Mouse (Mus musculus): Measurements from ENCODE around the gene Itpr3.

Gene Itpr3

DNA sequence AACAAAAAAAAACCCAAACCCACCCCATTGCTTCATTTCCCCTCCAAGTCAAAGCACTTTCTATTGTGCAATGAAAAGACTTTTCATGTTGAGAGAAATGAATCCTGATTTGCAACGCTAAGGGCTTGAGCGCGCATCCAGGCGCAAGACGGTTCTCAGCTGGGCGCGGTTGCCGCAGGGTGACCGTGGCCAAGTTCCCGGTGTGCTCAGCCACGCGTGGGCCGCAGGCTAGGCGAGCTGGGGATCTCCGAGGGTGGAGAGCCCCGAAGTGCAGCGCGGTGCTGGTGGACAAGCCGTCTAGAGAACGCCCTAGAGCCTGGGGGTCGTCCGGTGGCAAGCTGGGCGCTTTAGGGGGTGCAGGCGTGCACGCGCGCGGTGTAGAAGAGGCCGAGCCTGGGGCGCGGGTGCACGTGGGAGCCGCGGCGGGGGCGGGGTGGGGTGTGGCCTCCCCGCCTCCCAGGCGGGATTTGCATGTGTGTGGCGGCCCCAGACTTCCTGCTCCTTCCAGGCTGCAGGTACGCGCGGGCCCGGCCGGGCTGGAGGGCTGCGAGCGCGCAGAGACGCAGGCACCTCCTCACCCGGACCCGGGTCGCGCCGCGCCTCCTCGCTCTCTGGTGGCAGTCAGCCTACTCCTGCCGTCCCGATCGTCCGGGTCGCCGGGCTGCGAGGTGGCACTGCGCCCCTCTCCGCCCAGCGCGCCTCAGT lies at the start of gene Itpr3:
Gene Itpr3, plus strand, starts transcription at position 493 of the 705 bp plus-strand sequence.
- no peak for DNase-seq (ENCODE audit: low spot score)

DNA sequence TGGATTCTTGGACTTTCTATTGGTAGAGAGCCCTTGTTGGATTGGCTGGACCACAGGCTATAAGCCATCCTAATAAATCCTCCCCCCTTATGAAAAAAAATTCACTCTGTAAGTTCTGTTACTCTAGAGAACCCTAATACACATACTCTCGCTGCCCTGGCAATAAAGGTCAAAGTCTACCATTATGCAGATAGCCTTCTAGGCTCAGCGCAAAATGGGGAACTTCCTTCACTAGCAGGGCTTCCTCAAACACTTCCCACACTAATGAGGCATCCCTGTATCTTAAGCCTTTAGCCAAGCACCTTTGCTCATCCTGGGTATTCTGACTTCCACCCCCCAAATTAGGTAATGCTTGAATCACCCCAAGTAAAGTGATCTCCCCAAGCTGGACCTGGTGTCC lies 48.8 kb upstream of the Itpr3 start:
- DNase-seq (ENCODE audit: low spot score): no peak

DNA sequence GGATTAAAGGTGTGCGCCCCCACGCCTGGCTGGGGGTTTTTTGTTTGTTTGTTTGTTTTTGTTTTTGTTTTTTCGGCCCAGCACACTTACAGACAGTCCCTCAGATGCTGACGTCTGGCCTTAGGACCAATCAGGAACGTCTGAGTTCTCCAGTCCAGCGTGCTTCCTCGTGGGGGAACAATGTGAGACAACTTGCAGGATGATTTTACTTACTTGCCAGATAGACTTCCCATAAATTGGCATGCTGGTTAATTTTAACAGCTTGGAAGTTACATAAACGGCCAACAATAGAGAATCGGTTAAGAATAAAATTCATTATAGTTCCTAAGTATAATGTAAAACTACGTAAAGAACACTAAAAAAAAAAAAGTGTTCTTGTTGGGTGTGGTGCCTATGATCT lies 45.9 kb upstream of the Itpr3 start:
- DNase-seq (ENCODE audit: low spot score): no peak

DNA sequence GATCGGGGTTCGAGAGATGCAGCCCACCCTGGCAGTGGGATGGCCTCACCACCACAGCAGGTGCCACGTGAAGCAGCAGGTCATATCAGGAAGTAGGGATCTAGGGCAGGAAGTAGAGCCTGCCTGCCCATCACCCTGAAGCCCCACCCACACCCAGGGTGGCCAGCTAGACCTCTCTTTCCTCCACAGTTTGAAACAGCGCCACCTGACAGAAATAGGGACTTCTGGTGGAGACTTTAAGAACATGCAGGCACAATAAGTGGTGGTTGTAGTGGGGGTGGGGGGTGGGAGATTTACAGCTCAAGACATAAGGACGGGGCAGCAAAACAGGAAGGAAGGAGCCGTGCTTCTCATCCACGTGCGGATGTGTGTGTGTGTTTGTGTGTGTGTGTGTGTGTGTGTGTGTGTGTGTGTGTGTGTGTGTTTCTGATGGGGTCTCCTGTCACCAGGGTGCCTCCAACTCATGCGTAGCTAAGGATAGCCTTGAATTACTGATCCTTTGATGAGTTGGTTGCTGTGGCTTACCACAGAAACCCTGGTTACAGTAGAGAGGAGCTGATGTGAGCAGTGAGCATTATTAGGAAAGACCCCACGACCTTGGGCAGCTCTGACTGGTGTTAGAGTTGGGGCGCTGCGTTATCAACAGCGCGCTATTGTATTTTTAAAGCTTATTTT lies 45.0 kb upstream of the Itpr3 start:
- DNase-seq (ENCODE audit: low spot score): peak; percentile 48

DNA sequence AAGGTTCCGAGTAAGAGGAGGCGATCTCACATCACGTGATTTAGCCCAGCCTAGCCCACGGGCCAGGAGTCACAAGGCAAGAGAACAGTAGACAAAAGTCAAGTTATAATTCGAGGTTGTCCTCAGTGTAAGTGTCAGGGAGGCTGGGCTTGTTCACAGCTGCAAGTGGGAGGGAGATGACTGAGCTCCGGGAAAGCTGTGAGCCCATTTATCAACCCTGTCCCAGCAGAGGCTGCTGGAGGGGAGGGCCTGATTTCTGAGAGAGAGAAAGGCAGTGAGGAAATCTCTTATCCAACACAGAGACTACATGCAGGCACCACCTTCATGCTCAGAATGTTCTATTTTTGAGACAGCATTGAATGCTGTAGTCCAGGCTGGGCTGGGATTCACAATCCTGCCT lies 44.2 kb upstream of the Itpr3 start:
- DNase-seq (ENCODE audit: low spot score): peak; percentile 47

DNA sequence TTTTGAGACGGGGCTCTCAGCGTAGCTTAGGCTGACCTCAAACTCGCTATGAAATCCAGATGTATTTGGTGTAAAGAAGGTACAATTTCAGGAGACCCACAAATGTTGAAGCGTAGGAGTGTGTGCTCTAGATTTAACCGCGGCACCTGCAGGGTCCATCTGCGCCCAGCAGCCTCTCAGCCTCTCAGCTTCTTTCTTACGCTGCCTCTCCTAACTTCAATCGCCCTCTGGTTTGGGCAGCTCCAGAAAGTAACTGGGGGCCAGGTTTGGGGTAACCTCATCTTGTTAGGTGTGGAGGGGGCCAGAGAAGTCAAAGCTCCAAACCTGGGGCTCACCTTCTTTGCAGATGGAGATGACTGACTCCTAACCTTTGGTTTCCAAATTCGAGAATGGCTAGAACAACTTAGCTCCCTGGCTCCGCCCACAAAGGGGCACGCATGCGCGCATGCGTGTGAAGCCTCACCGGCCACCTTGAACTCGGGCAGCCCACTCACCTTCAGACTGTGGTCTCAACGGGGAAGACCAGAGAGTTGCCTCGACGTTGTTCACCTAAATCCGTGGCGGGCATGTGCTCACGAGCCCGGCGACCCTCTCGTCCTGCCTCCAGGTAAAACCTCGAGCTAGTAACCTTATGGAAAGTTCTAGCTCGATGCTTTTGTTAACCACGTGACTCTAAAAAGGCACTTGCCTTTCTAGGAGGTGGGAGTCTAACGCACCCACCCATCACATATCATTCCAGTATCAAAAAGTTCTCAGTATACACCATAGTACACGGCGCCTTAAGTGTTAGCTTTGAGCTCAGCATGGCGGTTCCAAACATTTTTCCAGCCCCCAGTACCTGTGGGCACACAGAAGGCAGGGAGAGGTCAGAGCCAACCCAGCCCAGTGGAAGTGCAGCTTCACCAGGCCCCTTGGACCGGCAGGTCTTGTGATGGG lies 39.3 kb upstream of the Itpr3 start:
- peak; percentile 92 for DNase-seq (ENCODE audit: low spot score)

DNA sequence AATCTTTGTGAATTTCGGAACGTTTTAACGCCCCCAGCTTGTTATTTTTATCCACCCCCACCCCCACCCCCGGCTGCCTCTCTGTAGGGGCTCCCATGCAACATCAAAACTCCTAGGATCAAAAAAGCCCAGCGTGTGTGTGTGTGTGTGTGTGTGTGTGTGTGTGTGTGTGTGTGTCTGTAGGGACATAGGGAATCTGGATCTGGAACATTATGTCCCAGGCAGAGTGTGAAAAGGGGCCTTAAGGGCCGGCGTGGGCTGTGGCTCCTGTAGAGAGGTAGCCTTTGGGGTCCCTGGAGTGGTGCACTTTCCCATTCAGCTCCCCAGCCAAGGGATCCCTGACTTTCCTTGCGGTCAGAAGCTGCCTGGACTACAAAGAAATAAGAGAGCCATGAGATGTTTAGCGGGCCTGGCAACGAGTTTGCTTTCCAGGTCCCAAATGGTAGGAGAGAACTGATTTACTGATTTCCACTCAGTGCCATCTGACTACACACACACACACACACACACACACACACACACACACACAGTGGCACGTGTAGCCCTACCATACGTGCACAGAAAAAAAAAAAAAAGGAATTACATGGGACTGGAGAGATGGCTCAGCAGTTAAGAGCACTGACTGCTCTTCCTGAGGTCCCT lies 38.4 kb upstream of the Itpr3 start:
- no peak for DNase-seq (ENCODE audit: low spot score)

DNA sequence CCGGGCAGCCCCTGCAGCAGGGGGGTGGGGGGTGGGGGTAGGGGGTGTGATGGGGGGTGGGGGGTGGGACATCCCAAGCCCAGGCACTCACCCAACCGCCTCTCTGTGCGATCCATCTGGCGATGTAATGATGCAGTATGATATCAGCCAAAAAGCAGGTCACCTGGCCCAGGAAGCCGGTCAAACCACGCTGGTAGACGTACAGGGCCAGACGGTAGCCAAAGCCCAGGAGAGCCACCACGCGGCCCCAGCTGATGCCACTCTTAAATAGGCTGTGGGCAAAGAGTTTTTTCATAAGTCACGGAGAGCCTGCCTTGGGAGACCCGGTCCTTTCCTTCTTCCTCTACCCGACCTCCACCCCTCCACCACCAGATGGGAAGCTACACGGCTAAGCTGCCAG lies 36.0 kb upstream of the Itpr3 start:
- no peak for DNase-seq (ENCODE audit: low spot score)

DNA sequence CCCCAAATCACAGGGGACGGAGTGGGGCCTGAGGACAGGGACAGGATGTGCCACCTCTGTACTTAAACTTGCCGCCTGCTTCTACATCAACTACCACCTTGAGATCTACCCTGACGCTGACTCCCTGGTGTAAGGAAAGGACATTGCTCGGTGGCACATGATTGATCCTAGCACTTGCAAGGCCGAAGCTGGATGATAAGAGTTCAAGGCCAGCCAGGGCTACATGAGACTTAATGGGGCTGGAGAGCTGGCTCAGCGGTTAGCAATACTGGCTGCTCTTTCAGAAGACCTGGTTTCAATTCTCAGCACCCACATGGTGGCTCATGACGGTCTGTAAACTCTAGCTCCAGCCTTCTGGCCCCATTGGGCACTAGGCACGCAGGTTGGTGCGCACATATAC lies 35.4 kb upstream of the Itpr3 start:
- DNase-seq (ENCODE audit: low spot score): no peak

DNA sequence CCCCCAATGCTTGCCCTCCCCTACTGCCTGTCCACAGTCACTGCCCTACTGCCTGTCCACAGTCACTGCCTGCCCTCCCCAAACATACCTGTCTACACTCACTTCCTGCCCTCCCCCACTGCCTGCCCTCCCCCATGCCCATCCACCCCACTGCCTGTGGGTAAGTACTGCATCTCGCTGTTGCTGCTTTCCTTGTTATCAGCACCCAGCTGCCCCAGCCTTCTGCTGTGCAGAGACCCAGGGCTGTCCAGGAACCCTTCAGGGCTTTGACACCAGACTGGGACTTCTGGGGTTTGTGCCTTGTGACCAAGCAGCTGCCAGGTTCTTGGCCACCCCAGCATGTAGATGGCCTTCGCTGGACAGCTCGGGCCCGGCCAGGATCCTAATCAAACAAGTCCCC lies 33.8 kb upstream of the Itpr3 start:
- no peak for DNase-seq (ENCODE audit: low spot score)

DNA sequence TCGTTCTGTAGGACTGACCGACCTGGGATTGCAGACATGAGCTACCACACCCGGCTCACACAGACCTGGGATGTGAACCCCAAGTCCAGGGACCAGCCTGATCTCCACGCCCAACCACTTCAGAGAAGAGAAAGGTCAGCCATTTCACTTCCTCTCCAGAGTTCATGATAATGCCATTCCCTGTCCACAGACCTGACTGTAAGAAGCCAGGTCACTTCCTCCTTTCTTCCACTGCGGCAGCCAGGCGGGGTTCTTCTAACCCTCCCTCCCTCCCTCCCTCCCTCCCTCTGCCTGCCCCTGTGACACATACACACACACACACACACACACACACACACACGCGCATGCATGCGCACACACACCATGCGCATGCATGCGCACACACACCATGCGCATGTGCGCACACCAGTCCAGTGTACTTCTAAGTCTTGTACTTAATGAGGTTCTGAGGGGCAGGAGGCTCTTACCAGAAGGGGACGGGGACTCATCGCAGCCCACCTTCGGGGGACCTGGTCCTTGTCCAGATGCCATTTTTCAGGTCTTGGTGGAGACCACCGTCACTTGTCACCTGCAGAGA lies 31.7 kb upstream of the Itpr3 start:
- DNase-seq (ENCODE audit: low spot score): no peak

DNA sequence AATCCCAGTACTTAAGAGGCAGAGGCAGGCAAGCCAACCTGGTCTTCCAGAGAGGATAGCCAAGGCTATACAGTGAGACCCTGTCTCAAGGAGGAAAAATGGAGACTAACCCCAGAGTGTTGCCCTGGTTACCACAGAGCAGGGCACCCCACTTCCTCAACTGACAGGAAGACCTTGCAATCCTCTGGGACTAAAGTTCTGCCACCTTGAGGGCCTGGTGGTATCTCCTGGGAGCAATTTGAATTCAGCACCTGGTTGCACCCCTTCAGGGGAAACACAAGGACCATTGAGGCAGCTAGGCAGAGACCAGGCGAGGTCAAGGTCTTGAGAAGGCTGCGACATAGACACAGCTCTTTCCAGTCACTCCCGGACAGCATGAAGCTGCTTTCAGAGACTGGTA lies 31.2 kb upstream of the Itpr3 start:
- DNase-seq (ENCODE audit: low spot score): no peak

DNA sequence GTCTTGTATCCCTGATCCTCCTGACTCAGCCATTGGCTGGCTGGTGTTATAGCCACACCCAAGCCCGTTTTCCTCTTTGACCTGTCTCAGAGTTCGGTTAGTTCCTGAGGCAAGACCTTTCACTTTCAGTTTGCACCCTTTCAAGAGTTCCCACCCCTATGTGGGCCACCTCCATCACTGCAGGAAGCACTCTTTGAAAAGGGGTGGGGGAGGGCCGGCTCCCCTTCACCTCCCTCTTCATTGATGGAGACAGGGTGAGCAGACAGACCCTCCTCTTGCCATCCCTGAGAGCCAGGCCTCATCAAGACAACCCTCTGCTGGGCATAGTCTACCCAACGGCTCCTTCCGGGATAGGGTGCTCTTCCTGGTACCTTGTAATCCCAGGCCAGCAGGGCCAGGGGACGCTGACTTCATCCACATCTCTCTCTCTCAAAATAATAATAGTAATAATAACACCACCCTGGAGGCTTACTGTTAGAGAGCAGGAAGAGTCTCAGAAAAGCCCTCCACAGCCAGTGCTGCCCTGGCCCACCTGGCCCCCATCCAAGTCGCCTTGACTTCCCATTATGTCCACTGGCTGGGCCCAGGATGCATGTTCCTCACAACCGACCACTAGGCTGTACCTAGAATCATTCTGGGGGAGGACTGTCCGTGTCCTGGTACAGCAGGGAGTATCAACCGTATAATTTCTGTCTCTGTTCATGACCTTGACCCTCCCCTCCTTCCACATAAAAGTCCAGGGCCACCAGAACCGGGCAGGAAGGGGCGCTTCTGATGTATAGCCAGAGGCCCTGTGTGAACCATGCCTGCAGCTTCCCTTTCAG lies 29.4 kb upstream of the Itpr3 start:
- peak; percentile 64 for DNase-seq (ENCODE audit: low spot score)

DNA sequence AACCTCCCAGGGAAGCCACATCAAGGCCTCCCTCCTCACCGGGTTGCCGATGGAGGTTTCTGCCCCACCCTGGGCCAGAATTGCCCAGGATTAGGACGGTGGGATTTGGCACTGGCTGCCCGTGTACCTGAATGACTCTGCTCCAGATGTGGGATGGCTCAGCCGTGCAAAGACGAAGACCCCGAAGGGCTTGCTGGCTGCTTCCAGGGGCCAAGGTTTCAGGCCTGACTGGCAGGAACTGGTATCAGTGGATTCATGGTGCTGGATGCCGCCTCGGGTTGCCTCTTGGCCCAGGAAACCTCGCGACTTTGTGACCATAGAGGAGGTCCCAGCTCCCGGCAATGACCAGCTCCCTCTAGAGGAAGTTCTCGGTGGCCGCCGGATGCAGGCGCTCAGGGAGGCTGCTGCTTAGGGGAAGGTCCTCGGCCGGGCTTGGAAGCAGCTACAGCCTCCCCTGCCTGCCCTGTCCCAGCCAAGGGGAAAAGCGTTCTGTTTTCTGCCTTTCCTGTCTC lies 28.8 kb upstream of the Itpr3 start:
- peak; percentile 77 for DNase-seq (ENCODE audit: low spot score)

DNA sequence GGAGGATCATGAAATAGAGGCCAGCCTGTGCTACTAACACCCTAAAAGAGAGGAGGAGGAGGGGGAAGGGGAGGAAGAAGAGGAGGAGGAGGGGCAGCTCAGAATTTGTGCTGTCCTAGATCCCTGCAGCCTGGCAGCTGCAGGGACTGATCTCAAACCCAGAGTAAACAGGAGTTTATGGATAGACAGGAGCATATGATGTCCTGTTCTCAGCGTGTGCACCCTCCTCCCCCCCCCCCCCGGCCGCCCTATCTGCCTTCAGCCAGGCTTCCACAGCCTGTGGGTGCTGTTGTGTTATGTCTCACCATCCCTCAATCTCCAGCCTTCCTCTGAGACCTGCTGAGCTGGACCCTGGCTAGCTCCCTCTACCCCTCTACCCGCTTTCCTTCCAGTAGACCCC lies 28.2 kb upstream of the Itpr3 start, which contains the start of gene Bak1:
Gene Bak1, minus strand, starts transcription at position 101 of the 400 bp plus-strand sequence.
- DNase-seq (ENCODE audit: low spot score): no peak

DNA sequence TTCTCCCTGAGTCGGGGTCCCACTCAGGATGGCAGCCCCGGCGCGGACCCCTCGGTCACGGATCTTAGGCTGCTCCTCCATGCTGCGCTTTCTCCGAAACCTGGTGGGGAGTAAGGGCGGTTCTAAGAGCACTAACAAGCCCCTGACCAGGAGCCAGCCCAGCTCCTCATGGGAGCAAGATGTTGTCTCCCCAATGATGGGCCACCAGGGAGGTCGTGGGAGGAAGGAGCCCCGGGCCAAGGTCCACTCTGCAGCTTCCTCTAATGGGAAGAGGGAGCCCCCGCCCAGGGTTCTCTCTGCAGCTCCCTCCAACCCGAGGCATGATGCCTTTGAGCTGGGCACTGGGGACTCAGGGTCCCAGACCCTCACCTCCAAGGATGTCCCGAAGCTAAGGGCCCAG lies 27.7 kb upstream of the Itpr3 start:
- no peak for DNase-seq (ENCODE audit: low spot score)

DNA sequence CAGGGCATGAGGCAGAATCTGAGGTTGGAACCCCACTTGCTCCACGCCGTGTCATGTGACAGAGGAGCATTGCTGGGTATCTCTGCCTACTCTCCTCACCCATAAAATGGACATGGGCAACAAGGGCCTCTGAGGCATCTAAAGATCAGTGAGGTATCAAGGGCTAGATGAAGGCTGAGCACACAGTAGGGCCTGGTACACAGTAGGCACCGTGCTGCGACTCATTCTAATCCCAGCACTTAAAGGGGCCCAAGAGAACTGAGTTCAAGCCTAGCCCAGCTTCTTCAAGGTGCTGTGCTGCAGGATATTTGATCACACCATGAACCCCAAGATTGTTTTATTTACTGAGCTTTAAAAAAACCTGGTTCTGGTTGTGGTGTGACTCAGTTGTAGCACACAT lies 26.2 kb upstream of the Itpr3 start:
- DNase-seq (ENCODE audit: low spot score): no peak

DNA sequence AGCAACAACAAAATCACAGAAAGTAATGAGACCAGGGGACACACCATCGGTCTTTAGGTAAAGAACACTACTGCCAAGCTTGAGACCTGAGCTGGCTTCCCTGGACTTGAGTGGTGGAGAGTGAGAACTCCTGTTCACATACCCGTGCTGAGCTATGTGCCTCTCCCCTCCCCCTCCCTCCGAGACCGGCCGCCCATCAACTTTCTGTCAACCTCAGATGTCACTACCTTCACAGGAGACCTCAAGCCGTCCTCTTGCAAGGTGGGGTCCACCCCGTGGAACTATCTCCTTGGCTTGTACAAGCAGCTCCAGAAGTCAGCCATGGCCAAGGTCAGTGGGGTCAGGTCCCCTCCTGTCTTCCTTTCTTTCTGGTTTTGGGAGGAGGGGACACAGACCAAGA lies 24.8 kb upstream of the Itpr3 start:
- DNase-seq (ENCODE audit: low spot score): no peak

DNA sequence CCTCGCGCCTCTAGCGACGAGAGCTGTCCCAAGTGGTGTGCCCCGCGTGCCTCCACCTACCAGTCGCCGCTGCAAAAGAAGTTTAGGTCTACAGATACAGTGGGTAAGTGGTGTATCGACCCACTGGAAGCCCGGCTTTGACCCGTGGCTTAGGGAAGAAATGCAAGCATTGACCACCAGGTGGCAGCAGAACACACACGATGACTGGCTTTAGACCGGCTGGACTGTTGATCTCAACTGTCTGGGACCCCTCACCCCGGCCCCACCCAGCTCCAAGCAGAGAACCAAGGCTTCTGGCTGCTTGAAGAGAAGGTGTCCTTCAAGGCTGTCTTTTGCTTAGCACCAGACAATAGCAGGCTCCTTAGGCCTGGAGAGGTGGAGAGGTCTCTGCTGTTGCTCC lies 24.2 kb upstream of the Itpr3 start:
- DNase-seq (ENCODE audit: low spot score): peak; percentile 63

DNA sequence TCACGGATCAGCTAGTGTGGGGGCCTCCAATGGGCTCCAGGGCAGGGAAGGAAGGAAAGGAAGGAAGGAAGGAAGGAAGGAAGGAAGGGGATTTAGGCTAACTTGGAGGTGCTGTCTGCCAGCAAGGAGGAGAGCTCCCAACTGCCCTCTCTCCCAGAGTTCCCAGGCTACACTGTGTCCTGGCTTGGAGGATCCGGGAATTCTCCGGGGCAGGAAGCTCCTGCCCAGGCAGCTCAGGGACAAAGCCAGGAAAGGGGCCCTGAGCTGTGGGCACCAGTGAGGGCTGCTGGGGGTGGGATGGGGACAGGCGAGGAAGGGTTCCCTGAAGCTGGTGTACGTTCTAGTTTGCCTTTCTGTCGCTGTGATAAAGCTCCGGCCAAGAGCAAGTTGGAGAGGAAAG lies 20.6 kb upstream of the Itpr3 start:
- no peak for DNase-seq (ENCODE audit: low spot score)

Data from c-Kit-positive CD71-positive TER-119-positive erythroid progenitor cells, embryonic 14.5 days (primary cell).